Mouse (Mus musculus): ENCODE measurements around the gene Wdr47. TPM values are rescaled to one million over a fixed set of nuclear protein-coding genes. Genes with fewer than 3 reads are reported as not detected.
A peak's percentile ranks its signal among the peaks of the same experiment; 100 is the strongest.
"Not testable (repeated sequence)": the region's sequence is repeated elsewhere in the genome, so short reads cannot be mapped to it uniquely, and the experiment has no call there.

Gene Wdr47
- total RNA-seq, 2 experiments from 2014 or later, result 126 TPM

GRCm38 (mm10) chr3:108591530-108592522 is 747 bp downstream of the Wdr47 start:
- peak in 1 of 2 experiments; percentile 23 for DNase-seq (ENCODE audit: low spot score in 2 of 2)
- intact Hi-C loops (cut with DNase I), result no loop called here

GRCm38 (mm10) chr3:108608906-108609305 is 17.8 kb downstream of the Wdr47 start:
- intact Hi-C loops (cut with DNase I), result no loop called here
- DNase-seq (ENCODE audit: low spot score in 2 of 2), result no peak

DNA sequence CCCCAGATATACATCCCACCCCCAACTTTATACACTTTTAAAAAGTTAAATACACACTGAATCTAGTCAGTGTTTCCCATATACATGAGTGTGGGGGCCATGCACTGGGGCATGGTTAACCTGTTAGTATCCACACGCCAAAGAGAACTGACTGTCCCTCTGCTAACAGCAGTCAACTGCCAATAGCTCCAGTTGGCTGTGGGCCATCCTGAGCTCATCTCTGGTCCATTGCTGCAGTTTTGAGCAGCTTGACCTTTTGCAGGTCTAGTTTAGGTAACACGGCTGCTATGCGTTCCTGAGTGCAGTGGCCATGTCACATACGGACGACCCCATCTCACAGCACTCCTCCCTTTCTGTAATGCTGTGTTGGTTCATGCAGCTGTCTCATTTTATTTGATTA is 43.7 kb downstream of the Wdr47 start:
- no peak for DNase-seq (ENCODE audit: low spot score in 2 of 2)
- intact Hi-C loops (cut with DNase I), result no loop called here

GRCm38 (mm10) chr3:108639412-108639811 is 48.3 kb downstream of the Wdr47 start:
- intact Hi-C loops (cut with DNase I), result no loop called here
- no peak for DNase-seq (ENCODE audit: low spot score in 2 of 2)

DNA sequence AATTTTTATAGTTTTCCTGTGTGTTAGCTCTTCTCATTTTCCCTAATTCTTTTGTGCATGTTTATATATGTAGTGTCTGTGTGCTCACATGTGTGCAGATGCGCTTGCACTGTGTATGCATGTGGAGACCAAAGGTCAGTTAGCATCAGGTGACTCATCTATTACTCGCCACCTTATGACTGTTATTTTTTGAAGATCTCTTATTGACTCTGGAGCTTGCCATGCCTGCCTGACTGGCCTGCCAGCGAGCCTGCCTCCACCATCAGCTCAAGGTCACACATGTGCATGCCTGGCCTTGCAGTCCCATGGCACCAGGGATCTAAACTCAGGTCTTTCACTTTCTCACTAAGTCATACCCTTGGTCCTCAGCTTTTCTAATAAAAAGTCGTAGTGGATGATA is 49.9 kb downstream of the Wdr47 start:
- intact Hi-C loops (cut with DNase I), result no loop called here
- DNase-seq (ENCODE audit: low spot score in 2 of 2), result no peak

- intact Hi-C loops (cut with DNase I), result no loop called here
- no peak for DNase-seq (ENCODE audit: low spot score in 2 of 2)
These were observed 53.8 kb downstream of the Wdr47 start for GRCm38 (mm10) chr3:108644856-108645255.

GRCm38 (mm10) chr3:108646036-108646435 is 55.0 kb downstream of the Wdr47 start:
- DNase-seq (ENCODE audit: low spot score in 2 of 2), result peak in 1 of 2 experiments; percentile 23
- intact Hi-C loops (cut with DNase I), result no loop called here

DNA sequence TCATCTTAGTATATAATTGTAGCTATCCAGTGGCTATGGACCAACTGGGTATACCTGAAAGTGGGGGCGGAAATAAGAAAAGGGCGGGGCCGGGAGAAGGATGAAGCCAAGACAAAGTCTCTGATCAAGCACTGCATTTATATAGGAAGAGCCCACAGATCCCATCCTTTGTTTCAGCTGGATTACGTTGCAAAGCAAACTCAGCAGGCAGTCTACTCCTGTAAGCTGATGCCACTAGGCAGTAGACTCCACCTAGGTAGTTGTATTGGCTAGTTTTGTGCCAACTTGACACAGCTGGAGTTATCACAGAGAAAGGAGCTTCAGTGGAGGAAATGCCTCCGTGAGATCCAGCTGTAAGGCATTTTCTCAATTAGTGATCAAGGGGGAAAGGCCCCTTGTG is 56.6 kb downstream of the Wdr47 start:
- DNase-seq (ENCODE audit: low spot score in 2 of 2); intact Hi-C loops (cut with DNase I): not testable (repeated sequence)

DNA sequence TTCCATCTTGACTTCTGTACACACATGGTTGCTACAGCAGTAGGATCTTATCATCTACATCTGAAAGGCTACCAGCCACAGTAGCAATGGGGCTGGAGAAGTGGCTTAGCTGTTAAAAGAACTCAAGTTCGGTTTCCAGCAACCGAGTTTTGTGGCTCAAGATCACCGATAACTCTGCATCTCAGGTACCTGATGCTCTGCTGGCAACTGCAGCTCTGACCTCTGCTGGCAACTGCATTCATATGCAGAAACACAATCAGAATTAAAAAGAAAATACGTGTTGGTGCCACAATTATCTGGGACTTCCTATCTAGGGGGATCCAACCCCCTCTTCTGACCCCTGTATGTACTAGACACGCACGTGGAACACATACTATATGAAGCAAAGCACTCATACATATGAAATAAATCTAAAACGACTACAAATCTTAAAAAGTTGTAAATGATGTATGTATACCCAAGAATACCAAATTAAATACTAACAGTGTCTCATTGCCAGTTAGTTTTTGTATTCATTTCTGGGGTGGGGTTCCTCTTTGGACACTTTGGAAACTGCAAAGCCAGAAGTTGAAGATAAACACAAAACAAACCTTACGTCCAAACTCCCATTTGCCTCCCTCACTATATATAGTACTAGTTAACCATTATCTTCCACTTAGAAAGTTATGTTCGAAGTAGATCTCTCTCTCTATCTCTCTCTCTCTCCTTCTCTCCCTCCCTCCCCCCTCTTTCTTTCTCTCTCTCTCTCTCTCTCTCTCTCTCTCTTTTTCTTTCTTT is 62.0 kb downstream of the Wdr47 start:
- intact Hi-C loops (cut with DNase I), result no loop called here
- no peak for DNase-seq (ENCODE audit: low spot score in 2 of 2)

DNA sequence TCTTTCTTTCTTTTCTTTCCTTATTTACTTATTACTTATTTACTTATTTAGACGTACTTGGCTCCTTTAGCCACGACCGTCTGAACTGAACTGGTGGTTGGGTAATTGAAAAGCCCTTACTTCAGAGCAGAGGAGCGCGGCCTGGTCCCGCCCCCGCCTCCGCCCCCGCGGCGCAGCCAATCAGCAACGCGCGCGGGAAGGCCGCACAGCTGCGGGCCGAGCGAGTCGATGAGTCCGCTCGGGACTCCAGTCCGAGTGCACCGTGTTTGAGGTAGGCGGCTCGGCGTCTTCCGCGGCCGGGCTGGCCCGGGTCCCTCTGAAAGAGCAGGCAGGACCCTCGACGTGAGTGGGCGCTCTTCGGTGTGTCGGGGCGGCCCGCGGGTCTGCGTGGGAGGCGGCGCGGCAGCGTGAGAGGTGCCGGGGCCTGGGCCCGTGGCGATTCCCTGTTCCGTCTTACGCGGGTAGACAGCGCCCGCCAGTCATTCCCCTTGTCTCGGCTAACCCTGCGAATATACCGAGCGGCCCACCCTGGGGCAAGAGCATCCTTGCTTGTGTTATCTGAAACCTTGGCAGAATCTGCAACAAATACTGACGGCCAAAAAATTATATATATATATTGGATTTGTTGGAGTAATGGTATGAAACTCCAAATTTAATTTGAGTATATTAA is 62.8 kb downstream of the Wdr47 start, which contains the start of gene Clcc1:
Gene Clcc1 (plus strand): TSS at position 204 of the 670 bp plus-strand sequence.
- peak; percentile 93 to 95 for DNase-seq (ENCODE audit: low spot score in 2 of 2)
- intact Hi-C loops (cut with DNase I), result no loop called here

DNA sequence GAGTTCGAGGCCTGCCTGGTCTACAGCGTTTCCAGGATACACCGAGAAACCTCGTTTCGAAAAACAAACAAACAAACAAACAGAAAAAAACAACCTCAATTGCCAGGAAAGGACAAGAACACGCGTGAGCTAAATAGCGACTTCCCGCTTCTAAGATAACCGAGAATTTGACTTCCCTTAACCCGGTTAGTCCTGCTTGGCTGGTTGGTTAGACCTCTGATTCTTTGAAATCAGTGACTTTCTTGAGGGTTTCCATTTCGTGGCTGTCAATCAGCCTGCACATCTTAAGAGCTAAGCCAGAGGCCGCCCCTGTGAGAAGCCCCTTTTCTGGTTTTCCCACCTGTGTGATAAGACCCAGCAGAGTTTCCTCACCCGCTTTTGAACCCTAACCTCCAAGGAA is 63.5 kb downstream of the Wdr47 start:
- intact Hi-C loops (cut with DNase I), result no loop called here

DNA sequence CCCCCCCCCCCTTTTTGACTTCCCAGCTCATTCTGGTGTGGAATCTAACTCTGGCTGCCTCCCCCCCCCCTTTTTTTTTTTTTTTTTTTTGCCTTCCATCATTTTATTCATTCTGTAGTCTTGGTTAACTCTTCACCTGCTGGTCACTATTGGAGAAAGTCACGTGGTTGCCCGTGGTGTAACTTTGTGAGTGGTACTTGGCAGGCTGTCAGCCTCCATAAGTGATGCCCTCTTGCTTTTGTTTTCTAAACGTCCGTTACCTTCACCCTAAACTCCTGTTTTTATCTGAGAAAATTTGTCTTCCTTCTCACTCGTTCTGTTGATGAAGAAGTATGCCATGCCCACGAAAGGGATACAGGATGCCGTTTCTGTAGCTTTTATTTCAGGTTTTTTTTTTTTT is 64.4 kb downstream of the Wdr47 start:
- intact Hi-C loops (cut with DNase I), result no loop called here
- DNase-seq (ENCODE audit: low spot score in 2 of 2), result no peak

More for the DNA sequence above, 63.5 kb downstream of the Wdr47 start:
- no peak for DNase-seq (ENCODE audit: low spot score in 2 of 2)

- intact Hi-C loops (cut with DNase I), result no loop called here
- no peak for DNase-seq (ENCODE audit: low spot score in 2 of 2)
These were observed 67.5 kb downstream of the Wdr47 start for GRCm38 (mm10) chr3:108658612-108659011.

GRCm38 (mm10) chr3:108660941-108661340 is 69.9 kb downstream of the Wdr47 start:
- no peak for DNase-seq (ENCODE audit: low spot score in 2 of 2)
- intact Hi-C loops (cut with DNase I), result loop anchor here (10.0 kb wide), 1 partner anchor 244 kb away; no protein-coding TSS in a partner anchor

GRCm38 (mm10) chr3:108676616-108677015 is 85.5 kb downstream of the Wdr47 start:
- intact Hi-C loops (cut with DNase I), result no loop called here
- no peak for DNase-seq (ENCODE audit: low spot score in 2 of 2)

- intact Hi-C loops (cut with DNase I), result no loop called here
- no peak for DNase-seq (ENCODE audit: low spot score in 2 of 2)
These were observed 89.9 kb downstream of the Wdr47 start for GRCm38 (mm10) chr3:108681004-108681403.

GRCm38 (mm10) chr3:108683597-108683996 is 92.5 kb downstream of the Wdr47 start:
- DNase-seq (ENCODE audit: low spot score in 2 of 2); intact Hi-C loops (cut with DNase I): not testable (repeated sequence)

GRCm38 (mm10) chr3:108685701-108686100 is 94.6 kb downstream of the Wdr47 start:
- intact Hi-C loops (cut with DNase I), result no loop called here
- DNase-seq (ENCODE audit: low spot score in 2 of 2), result no peak

- intact Hi-C loops (cut with DNase I), result no loop called here
- DNase-seq (ENCODE audit: low spot score in 2 of 2), result no peak
These were observed 97.9 kb downstream of the Wdr47 start for GRCm38 (mm10) chr3:108689015-108689441.

- intact Hi-C loops (cut with DNase I), result no loop called here
- no peak for DNase-seq (ENCODE audit: low spot score in 2 of 2)
These were observed 98.4 kb downstream of the Wdr47 start for GRCm38 (mm10) chr3:108689446-108689845.
